Mouse (Mus musculus): ENCODE results near the gene Cntnap2. TPM values are rescaled to one million over a fixed set of nuclear protein-coding genes. Genes with fewer than 3 reads are reported as not detected.
"Not testable (repeated sequence)": the region's sequence is repeated elsewhere in the genome, so short reads cannot be mapped to it uniquely, and the experiment has no call there.

Cntnap2 gene
- polyA plus RNA-seq, 1 experiment from 2014 or later: 1.1 TPM

GRCm38 (mm10) chr6:47050319-47051222, 1991.4 kb downstream of the Cntnap2 start:
- 56% methylated on average over 7 of the region's 7 CpGs for WGBS
- H3K4me2 ChIP-seq (ENCODE audit: low read depth, low read length): no peak overlapping the region
- no peaks in the 10 kb centered on the region for H3K27me3 ChIP-seq (ENCODE audit: control insufficient read depth, insufficient read depth, low read depth, low read length)
- no peak for ATAC-seq (ENCODE audit: low read depth)
- H3K9me3 ChIP-seq (ENCODE audit: control insufficient read depth, low read length): no peaks in the 10 kb centered on the region
- no peak overlapping the region for H3K9ac ChIP-seq (ENCODE audit: low read length)
- no peaks in the 10 kb centered on the region for H3K36me3 ChIP-seq (ENCODE audit: control insufficient read depth, insufficient read depth, low read length)
- H3K4me1 ChIP-seq (replicated peaks; ENCODE audit: control insufficient read depth, insufficient read depth, low read length): no peaks in the 10 kb centered on the region
- no peak overlapping the region for H3K4me3 ChIP-seq (ENCODE audit: low read length)
- no peak overlapping the region for H3K27ac ChIP-seq (ENCODE audit: low read length)

GRCm38 (mm10) chr6:47061341-47061740, 2002.2 kb downstream of the Cntnap2 start:
- ATAC-seq (ENCODE audit: low read depth): no peak
- Histone ChIP-seq H3K27ac (ENCODE audit: low read length) (no peak overlapping the region), H3K27me3 (ENCODE audit: control insufficient read depth, insufficient read depth, low read depth, low read length) (no peaks in the 10 kb centered on the region), H3K4me3 (ENCODE audit: low read length) (no peak overlapping the region), H3K9me3 (ENCODE audit: control insufficient read depth, low read length) (no peaks in the 10 kb centered on the region), H3K4me2 (ENCODE audit: low read depth, low read length) (no peak overlapping the region), H3K4me1 (replicated peaks; ENCODE audit: control insufficient read depth, insufficient read depth, low read length) (no peaks in the 10 kb centered on the region), H3K36me3 (ENCODE audit: control insufficient read depth, insufficient read depth, low read length) (no peaks in the 10 kb centered on the region), H3K9ac (ENCODE audit: low read length) (no peak overlapping the region)
- WGBS: 55% methylated on average over 3 of the region's 3 CpGs

GRCm38 (mm10) chr6:47089998-47090397, 2030.8 kb downstream of the Cntnap2 start:
- no peaks in the 10 kb centered on the region for H3K9me3 ChIP-seq (ENCODE audit: control insufficient read depth, low read length)
- no peaks in the 10 kb centered on the region for H3K4me1 ChIP-seq (replicated peaks; ENCODE audit: control insufficient read depth, insufficient read depth, low read length)
- H3K4me2 ChIP-seq (ENCODE audit: low read depth, low read length): no peak overlapping the region
- no peak for ATAC-seq (ENCODE audit: low read depth)
- H3K36me3 ChIP-seq (ENCODE audit: control insufficient read depth, insufficient read depth, low read length): no peaks in the 10 kb centered on the region
- 65% methylated on average over 4 of the region's 4 CpGs for WGBS
- H3K4me3 ChIP-seq (ENCODE audit: low read length): no peak overlapping the region
- no peaks in the 10 kb centered on the region for H3K27me3 ChIP-seq (ENCODE audit: control insufficient read depth, insufficient read depth, low read depth, low read length)
- no peak overlapping the region for H3K9ac ChIP-seq (ENCODE audit: low read length)
- no peak overlapping the region for H3K27ac ChIP-seq (ENCODE audit: low read length)

- ATAC-seq (ENCODE audit: low read depth): no peak
- WGBS: 56% methylated on average over 1 of the region's 1 CpGs
These were observed 2045.8 kb downstream of the Cntnap2 start for GRCm38 (mm10) chr6:47104951-47105350.

GRCm38 (mm10) chr6:47109582-47110220, 2050.5 kb downstream of the Cntnap2 start:
- no peaks in the 10 kb centered on the region for H3K36me3 ChIP-seq (ENCODE audit: control insufficient read depth, insufficient read depth, low read length)
- no peak overlapping the region for H3K4me3 ChIP-seq (ENCODE audit: low read length)
- H3K4me1 ChIP-seq (replicated peaks; ENCODE audit: control insufficient read depth, insufficient read depth, low read length): no peaks in the 10 kb centered on the region
- H3K9me3 ChIP-seq (ENCODE audit: control insufficient read depth, low read length): no peaks in the 10 kb centered on the region
- H3K27ac ChIP-seq (ENCODE audit: low read length): no peak overlapping the region
- H3K27me3 ChIP-seq (ENCODE audit: control insufficient read depth, insufficient read depth, low read depth, low read length): no peaks in the 10 kb centered on the region
- H3K9ac ChIP-seq (ENCODE audit: low read length): no peak overlapping the region
- no peak overlapping the region for H3K4me2 ChIP-seq (ENCODE audit: low read depth, low read length)
- ATAC-seq (ENCODE audit: low read depth): no peak
- WGBS: 37% methylated on average over 6 of the region's 6 CpGs

More at GRCm38 (mm10) chr6:47104951-47105350, 2045.8 kb downstream of the Cntnap2 start:
- Histone ChIP-seq H3K36me3 (ENCODE audit: control insufficient read depth, insufficient read depth, low read length) (no peaks in the 10 kb centered on the region), H3K9me3 (ENCODE audit: control insufficient read depth, low read length) (no peaks in the 10 kb centered on the region), H3K4me1 (replicated peaks; ENCODE audit: control insufficient read depth, insufficient read depth, low read length) (no peaks in the 10 kb centered on the region), H3K27me3 (ENCODE audit: control insufficient read depth, insufficient read depth, low read depth, low read length) (no peaks in the 10 kb centered on the region), H3K27ac (ENCODE audit: low read length) (no peak overlapping the region), H3K4me2 (ENCODE audit: low read depth, low read length) (no peak overlapping the region), H3K4me3 (ENCODE audit: low read length) (no peak overlapping the region), H3K9ac (ENCODE audit: low read length) (no peak overlapping the region)

GRCm38 (mm10) chr6:47134063-47134462, 2074.9 kb downstream of the Cntnap2 start:
- H3K27me3 ChIP-seq (ENCODE audit: control insufficient read depth, insufficient read depth, low read depth, low read length); H3K27ac ChIP-seq (ENCODE audit: low read length); H3K9ac ChIP-seq (ENCODE audit: low read length); H3K4me2 ChIP-seq (ENCODE audit: low read depth, low read length); ATAC-seq (ENCODE audit: low read depth); H3K4me1 ChIP-seq (replicated peaks; ENCODE audit: control insufficient read depth, insufficient read depth, low read length); H3K4me3 ChIP-seq (ENCODE audit: low read length); H3K9me3 ChIP-seq (ENCODE audit: control insufficient read depth, low read length); H3K36me3 ChIP-seq (ENCODE audit: control insufficient read depth, insufficient read depth, low read length): not testable (repeated sequence)
- WGBS: no CpG with 5 or more reads among the region's 1 CpGs

GRCm38 (mm10) chr6:47153018-47153417, 2093.9 kb downstream of the Cntnap2 start:
- H3K4me1 ChIP-seq (replicated peaks; ENCODE audit: control insufficient read depth, insufficient read depth, low read length); H3K9ac ChIP-seq (ENCODE audit: low read length); H3K4me2 ChIP-seq (ENCODE audit: low read depth, low read length); H3K27me3 ChIP-seq (ENCODE audit: control insufficient read depth, insufficient read depth, low read depth, low read length); H3K36me3 ChIP-seq (ENCODE audit: control insufficient read depth, insufficient read depth, low read length); H3K4me3 ChIP-seq (ENCODE audit: low read length); H3K27ac ChIP-seq (ENCODE audit: low read length); ATAC-seq (ENCODE audit: low read depth); H3K9me3 ChIP-seq (ENCODE audit: control insufficient read depth, low read length): not testable (repeated sequence)
- no CpG with 5 or more reads among the region's 1 CpGs for WGBS

- H3K4me1 ChIP-seq (replicated peaks; ENCODE audit: control insufficient read depth, insufficient read depth, low read length); H3K36me3 ChIP-seq (ENCODE audit: control insufficient read depth, insufficient read depth, low read length); H3K9me3 ChIP-seq (ENCODE audit: control insufficient read depth, low read length); H3K9ac ChIP-seq (ENCODE audit: low read length); H3K27ac ChIP-seq (ENCODE audit: low read length); H3K4me3 ChIP-seq (ENCODE audit: low read length); H3K4me2 ChIP-seq (ENCODE audit: low read depth, low read length); ATAC-seq (ENCODE audit: low read depth); H3K27me3 ChIP-seq (ENCODE audit: control insufficient read depth, insufficient read depth, low read depth, low read length): not testable (repeated sequence)
- WGBS: 40% methylated on average over 8 of the region's 8 CpGs
These were observed 2115.6 kb downstream of the Cntnap2 start for GRCm38 (mm10) chr6:47174580-47175294.
